Mouse (Mus musculus): Measurements from ENCODE around the gene Ccdc170. TPM values are rescaled to one million over a fixed set of nuclear protein-coding genes. Genes with fewer than 3 reads are reported as not detected.
"Not testable (repeated sequence)": the region's sequence is repeated elsewhere in the genome, so short reads cannot be mapped to it uniquely, and the experiment has no call there.

Gene Ccdc170
- total RNA-seq (2015; ENCODE audit: low replicate concordance) (not detected in 2 replicates), total RNA-seq (2017; ENCODE audit: low replicate concordance) (0.26 TPM in 1 of 2 replicates, not detected in the other)

- no peak for ATAC-seq (replicated peaks; ENCODE audit: low FRiP score, poor library complexity, severe bottlenecking)
Observed at GRCm38 (mm10) chr10:4482355-4482754, at the start of gene Ccdc170. Gene Ccdc170, plus strand, starts transcription at chr10:4482502.

GRCm38 (mm10) chr10:4432996-4433755, 49.1 kb upstream of the Ccdc170 start:
- ATAC-seq (replicated peaks; ENCODE audit: low FRiP score, poor library complexity, severe bottlenecking): peak; percentile 39

DNA sequence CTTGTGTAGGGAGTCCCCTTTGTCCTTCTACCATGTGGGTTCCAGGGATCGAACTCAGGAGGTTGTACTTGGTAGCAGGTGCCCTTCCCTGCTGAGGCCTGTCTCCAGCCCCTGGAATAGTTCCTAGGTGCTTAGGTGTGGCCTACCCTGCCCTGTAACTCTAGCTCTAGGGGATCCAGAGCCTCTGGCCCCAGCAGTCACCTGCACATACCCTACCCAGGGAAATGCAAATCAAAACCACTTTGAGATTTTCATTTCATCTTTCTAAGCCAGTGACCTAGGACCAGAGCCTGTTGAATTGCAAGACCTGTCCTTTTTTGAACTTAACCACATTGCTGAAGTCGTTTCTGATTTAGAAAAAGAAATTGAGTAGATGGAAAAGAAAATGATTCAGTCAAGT, 48.4 kb upstream of the Ccdc170 start:
- ATAC-seq (replicated peaks; ENCODE audit: low FRiP score, poor library complexity, severe bottlenecking): not testable (repeated sequence)

DNA sequence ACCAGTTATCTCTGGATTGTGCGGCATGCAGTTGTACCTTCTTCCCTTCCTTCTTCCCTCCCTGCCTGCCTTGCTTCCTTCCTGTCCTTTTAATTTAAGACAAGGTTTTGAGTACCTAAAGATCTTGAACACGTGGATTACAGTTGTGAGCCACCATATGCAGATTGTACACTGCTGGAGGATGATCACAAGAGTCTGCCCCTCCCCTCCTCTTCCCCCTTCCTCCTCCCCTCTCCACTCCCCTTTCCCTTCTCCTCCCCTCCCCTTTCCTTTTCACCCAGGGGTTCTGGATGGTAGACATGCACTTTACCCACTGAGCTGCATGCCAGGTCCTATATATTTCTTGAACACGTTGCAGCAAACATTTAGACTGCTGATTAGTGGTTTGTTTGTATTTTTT, 46.9 kb upstream of the Ccdc170 start:
- ATAC-seq (replicated peaks; ENCODE audit: low FRiP score, poor library complexity, severe bottlenecking): no peak

GRCm38 (mm10) chr10:4456409-4456808, 25.9 kb upstream of the Ccdc170 start:
- ATAC-seq (replicated peaks; ENCODE audit: low FRiP score, poor library complexity, severe bottlenecking): no peak

DNA sequence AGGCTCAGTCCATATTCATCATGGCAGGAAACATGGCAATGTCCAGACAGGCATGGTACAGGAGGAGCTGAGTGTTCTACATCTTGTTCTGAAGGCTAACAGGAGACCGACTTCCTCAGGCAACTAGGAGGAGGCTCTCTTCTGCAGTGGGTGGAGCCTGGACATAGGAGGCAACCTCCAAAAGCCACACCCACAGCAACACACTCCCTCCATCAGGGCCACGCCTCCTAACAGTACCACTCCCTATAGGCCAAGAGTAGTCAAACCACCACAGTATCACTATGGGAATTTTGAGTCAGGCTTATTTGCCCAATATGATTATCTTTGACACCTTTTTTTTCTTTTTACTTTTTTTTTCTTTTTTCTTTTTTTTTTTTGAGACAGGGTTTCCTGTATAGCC, 22.1 kb upstream of the Ccdc170 start:
- ATAC-seq (replicated peaks; ENCODE audit: low FRiP score, poor library complexity, severe bottlenecking): peak; percentile 79

GRCm38 (mm10) chr10:4465799-4466198, 16.5 kb upstream of the Ccdc170 start:
- no peak for ATAC-seq (replicated peaks; ENCODE audit: low FRiP score, poor library complexity, severe bottlenecking)

DNA sequence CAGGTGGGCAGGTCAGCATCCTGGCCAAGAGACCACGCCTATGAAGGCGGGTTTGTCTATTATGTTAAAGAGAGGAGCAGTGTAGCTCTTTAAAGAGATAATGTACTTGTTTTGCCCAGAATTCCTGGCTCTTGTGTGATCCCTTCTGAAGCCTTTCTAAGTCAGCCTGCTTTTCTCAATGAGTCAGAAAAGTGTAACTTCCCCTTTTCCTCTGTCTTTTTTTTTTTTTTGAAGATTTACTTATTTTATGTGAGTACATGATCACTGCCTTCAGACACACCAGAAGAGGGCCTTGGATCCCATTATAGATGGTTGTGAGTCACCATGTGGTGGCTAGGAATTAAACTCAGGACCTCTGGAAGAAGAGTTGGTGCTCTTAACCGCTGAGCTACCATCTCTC, 12.9 kb upstream of the Ccdc170 start:
- no peak for ATAC-seq (replicated peaks; ENCODE audit: low FRiP score, poor library complexity, severe bottlenecking)

GRCm38 (mm10) chr10:4473591-4473993, 8.7 kb upstream of the Ccdc170 start:
- ATAC-seq (replicated peaks; ENCODE audit: low FRiP score, poor library complexity, severe bottlenecking): no peak

- ATAC-seq (replicated peaks; ENCODE audit: low FRiP score, poor library complexity, severe bottlenecking): no peak
Observed at GRCm38 (mm10) chr10:4475431-4475830, 6.9 kb upstream of the Ccdc170 start.

- no peak for ATAC-seq (replicated peaks; ENCODE audit: low FRiP score, poor library complexity, severe bottlenecking)
Observed at GRCm38 (mm10) chr10:4476604-4477003, 5.7 kb upstream of the Ccdc170 start.

GRCm38 (mm10) chr10:4480929-4481328, 1.4 kb upstream of the Ccdc170 start:
- ATAC-seq (replicated peaks; ENCODE audit: low FRiP score, poor library complexity, severe bottlenecking): no peak

- no peak for ATAC-seq (replicated peaks; ENCODE audit: low FRiP score, poor library complexity, severe bottlenecking)
Observed at GRCm38 (mm10) chr10:4481695-4482094, 607 bp upstream of the Ccdc170 start.

DNA sequence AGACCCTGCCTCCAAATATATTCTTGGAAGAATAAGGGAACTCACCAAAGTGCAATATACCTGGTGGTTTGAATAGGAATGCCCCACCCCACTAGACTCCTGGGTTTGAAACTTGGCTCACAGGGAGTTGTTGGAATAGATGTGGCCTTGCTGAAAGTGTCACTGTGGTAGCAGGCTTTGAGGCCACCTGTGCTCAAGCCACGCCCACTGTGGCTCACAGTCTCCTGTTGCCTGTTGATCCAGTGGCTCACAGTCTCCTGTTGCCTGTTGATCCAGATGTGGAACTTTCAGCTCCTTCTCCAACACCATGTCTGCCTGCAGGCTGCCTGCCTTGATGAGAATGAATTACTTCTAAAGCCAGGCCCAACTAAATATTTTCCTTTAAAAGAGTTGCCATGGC, 1.5 kb downstream of the Ccdc170 start:
- no peak for ATAC-seq (replicated peaks; ENCODE audit: low FRiP score, poor library complexity, severe bottlenecking)

DNA sequence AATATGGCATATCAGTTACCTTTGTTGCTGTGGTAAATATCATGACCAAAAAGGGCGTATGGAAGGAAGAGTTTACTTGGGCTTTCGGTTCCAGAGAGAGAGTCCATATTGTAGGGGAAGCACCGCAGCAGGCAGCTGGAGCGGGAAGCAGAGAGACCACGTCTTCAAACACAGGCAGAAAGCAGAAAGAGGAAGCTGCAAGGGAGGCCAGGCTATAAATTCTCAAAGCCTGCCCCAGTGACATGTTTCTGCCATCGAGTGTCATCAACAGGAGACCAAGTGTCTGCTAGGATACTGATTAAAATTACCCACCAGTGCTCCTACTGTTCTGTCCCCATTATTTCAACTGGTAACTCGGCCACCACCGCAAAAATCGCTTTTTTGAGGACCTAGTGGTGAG, 2.7 kb downstream of the Ccdc170 start:
- no peak for ATAC-seq (replicated peaks; ENCODE audit: low FRiP score, poor library complexity, severe bottlenecking)

- no peak for ATAC-seq (replicated peaks; ENCODE audit: low FRiP score, poor library complexity, severe bottlenecking)
Observed at GRCm38 (mm10) chr10:4489865-4490264, 7.6 kb downstream of the Ccdc170 start.

DNA sequence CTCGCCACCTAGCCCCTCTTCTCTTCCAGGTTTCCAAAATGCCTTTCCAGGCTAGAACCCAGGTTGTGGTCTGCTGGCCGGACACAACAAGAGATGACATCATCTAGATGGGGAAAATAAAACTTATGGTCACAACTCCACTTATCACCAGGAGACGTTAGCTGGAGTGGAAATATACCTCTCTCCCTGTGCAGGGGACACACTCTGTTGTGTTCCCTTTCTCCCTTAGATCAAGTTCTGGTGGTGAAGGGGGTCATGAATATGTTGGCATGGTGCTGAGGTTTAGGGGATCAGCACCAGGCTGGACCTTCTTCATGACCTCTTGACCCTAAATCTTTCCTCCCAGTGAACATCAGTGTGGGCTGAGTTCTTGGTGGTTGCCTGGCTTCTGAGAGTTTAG, 9.0 kb downstream of the Ccdc170 start:
- ATAC-seq (replicated peaks; ENCODE audit: low FRiP score, poor library complexity, severe bottlenecking): no peak

GRCm38 (mm10) chr10:4492045-4492444, 9.7 kb downstream of the Ccdc170 start:
- ATAC-seq (replicated peaks; ENCODE audit: low FRiP score, poor library complexity, severe bottlenecking): no peak

DNA sequence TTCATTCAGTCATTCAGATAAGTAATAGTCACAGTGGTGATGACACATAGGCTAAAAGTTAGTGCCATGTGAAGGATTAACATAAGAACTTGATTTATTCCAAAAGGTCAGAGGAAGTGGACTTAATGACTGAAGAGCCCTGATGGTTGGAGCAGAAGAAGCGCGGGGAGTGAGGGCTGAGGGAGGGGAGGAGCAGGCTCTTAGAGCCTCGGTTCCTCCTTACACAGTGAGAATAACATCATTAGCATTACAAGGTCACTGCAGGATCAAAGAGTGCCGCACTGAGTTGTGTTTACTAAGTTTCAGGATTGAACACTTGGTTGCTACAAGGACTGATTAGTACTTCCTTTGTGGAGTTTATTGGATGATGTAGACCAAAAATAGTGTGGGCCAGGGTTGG, 10.6 kb downstream of the Ccdc170 start:
- no peak for ATAC-seq (replicated peaks; ENCODE audit: low FRiP score, poor library complexity, severe bottlenecking)

GRCm38 (mm10) chr10:4503251-4503650, 20.9 kb downstream of the Ccdc170 start:
- no peak for ATAC-seq (replicated peaks; ENCODE audit: low FRiP score, poor library complexity, severe bottlenecking)

DNA sequence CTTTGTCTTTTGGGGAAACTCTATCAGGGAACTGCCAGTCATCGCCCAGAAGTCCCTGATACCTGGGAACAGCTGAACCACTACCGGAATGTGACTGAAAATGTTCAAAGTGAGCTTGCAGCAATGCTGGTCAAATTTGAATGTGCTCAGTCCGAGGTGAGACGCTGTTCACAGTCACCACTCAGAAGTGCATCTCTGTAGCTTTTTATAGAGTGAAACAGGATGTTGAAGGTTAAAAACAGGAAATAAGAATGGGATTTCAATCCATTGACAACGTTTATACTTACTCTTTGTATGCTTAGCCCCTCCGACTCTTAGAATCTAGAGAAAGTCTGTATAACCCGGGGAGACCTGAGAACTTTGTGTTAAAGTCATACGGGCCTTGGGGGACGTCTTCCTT, 30.4 kb downstream of the Ccdc170 start:
- no peak for ATAC-seq (replicated peaks; ENCODE audit: low FRiP score, poor library complexity, severe bottlenecking)

DNA sequence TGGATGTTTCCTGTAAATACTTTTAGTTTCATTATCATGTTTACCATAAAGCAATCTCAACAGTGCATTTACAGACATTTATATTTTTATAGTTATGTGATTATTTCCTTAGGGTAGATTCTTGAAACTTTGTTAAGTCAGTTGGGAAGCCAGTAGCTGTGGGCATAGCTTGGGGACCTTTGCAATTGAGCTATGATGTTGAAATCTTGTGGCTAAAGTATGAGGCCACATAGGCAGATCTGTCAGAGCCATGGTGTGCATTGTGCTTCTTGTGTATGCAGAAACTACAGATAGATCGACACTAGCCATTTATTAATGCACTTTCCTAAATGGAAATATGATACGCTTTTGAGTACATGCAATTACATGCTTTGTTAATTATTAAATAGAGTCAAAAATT, 35.3 kb downstream of the Ccdc170 start:
- ATAC-seq (replicated peaks; ENCODE audit: low FRiP score, poor library complexity, severe bottlenecking): no peak

Measured in erythroid progenitor cell, adult 5-6 weeks (primary cell).